Mouse (Mus musculus) forebrain, embryonic 14.5 days (tissue): Measurements from ENCODE around the gene Alkbh5. TPM values are rescaled to one million over a fixed set of nuclear protein-coding genes. Genes with fewer than 3 reads are reported as not detected.
"Not testable (repeated sequence)": the region's sequence is repeated elsewhere in the genome, so short reads cannot be mapped to it uniquely, and the experiment has no call there.

ENCODE experiments used
- ATAC-seq: fragments of 200-750 bp; cut with Nextera tagmentation; 2 replicates; pipeline ENCODE4 v1.8.0; 2017; ENCODE audit warnings: mild to moderate bottlenecking, moderate library complexity
- DNase-seq: peaks from one replicate; pipeline ENCODE4 v3.0.0-alpha.2; 2015; ENCODE audit warnings: low spot score
- H3K27ac ChIP-seq: fragments of 300-500 bp; sonication (generic); 2 replicates; pipeline ENCODE4 v1.5.1; 2014; ENCODE audit warnings: low read depth, mild to moderate bottlenecking, control low read depth, low read length, moderate library complexity
- H3K27me3 ChIP-seq: fragments of 300-500 bp; sonication (generic); replicated peaks from 2 replicates; pipeline ENCODE4 v1.6.1; 2014; ENCODE audit warnings: low read length, control low read depth, mixed read lengths; ENCODE audit not compliant: control insufficient read depth, insufficient read depth
- H3K36me3 ChIP-seq: fragments of 300-500 bp; sonication (generic); 2 replicates; pipeline ENCODE4 v1.6.1; 2014; ENCODE audit warnings: low read length, control low read depth; ENCODE audit not compliant: control insufficient read depth, insufficient read depth
- H3K4me1 ChIP-seq: fragments of 300-500 bp; sonication (generic); 2 replicates; pipeline ENCODE4 v1.6.1; 2014; ENCODE audit warnings: antibody characterized with exemption, low read length, control low read depth; ENCODE audit not compliant: control insufficient read depth, insufficient read depth
- H3K4me2 ChIP-seq: fragments of 300-500 bp; sonication (generic); 2 replicates; pipeline ENCODE4 v1.6.1; 2014; ENCODE audit warnings: mild to moderate bottlenecking, control low read depth, low read length
- H3K4me3 ChIP-seq: fragments of 300-500 bp; sonication (generic); 2 replicates; pipeline ENCODE4 v1.5.1; 2014; ENCODE audit warnings: low read depth, low read length, control low read depth
- H3K9ac ChIP-seq: fragments of 300-500 bp; sonication (generic); 2 replicates; pipeline ENCODE4 v1.6.1; 2014; ENCODE audit warnings: mild to moderate bottlenecking, low read length, control low read depth, moderate library complexity
- H3K9me3 ChIP-seq: fragments of 300-500 bp; sonication (generic); replicated peaks from 2 replicates; pipeline ENCODE4 v1.6.1; 2016; ENCODE audit warnings: low read length, control low read depth, mixed read lengths; ENCODE audit not compliant: control insufficient read depth
- WGBS: fragments of 180-500 bp; shearing (Covaris S2); extraction: QIAGEN DNeasy Blood & Tissue Kit; methylation state at CpG from one replicate; pipeline ENCODE4 v1.1.7; 2014; 5-methylcytosine and 5-hydroxymethylcytosine counted together
- polyA plus RNA-seq: library from polyadenylated mRNA; unstranded; fragments of >200 nt; fragmentation: Nextera tagmentation; extraction: Ambion mirVana; gene quantifications from 2 replicates; pipeline ENCODE4 v1.2.1, GENCODE M21; 2014

Gene Alkbh5
- polyA plus RNA-seq, 1 experiment from 2014 or later = 17.8 TPM

GRCm38 (mm10) chr11:60559342-60559741 is 23.2 kb downstream of the Alkbh5 start:
- Histone ChIP-seq H3K27ac (no peak overlapping the region), H3K9ac (no peak overlapping the region), H3K9me3 (no peaks in the 10 kb centered on the region), H3K36me3 (peaks cover 40% of the 10 kb centered on the region), H3K4me2 (no peak overlapping the region), H3K4me1 (no peaks in the 10 kb centered on the region), H3K27me3 (no peaks in the 10 kb centered on the region), H3K4me3 (no peak overlapping the region)
- WGBS = 5% methylated on average over 3 of the region's 3 CpGs
- ATAC-seq (peak; percentile 60), DNase-seq (peak; percentile 72)

- not testable (repeated sequence) for H3K27ac ChIP-seq, DNase-seq, H3K36me3 ChIP-seq, H3K4me3 ChIP-seq, H3K27me3 ChIP-seq, H3K9ac ChIP-seq, H3K4me1 ChIP-seq, ATAC-seq, H3K4me2 ChIP-seq, H3K9me3 ChIP-seq
- WGBS = 76% methylated on average over 9 of the region's 12 CpGs
Observed at GRCm38 (mm10) chr11:60574006-60574405, 37.8 kb downstream of the Alkbh5 start.

Other genes starting within 250 kb of the Alkbh5 start
- gene Tom1l2, start 183.5 kb upstream of the Alkbh5 start, polyA plus RNA-seq = 23.0 and 31.6 TPM in 2 replicates
- gene Drc3, start 183.1 kb upstream of the Alkbh5 start, polyA plus RNA-seq = 5.9 and 7.0 TPM in 2 replicates
- 16.5 and 23.1 TPM in 2 replicates for gene Gid4, start 119.2 kb upstream of the Alkbh5 start, polyA plus RNA-seq
- gene Atpaf2, start 117.9 kb upstream of the Alkbh5 start, polyA plus RNA-seq = 37.4 and 40.3 TPM in 2 replicates
- gene Drg2, start 81.8 kb upstream of the Alkbh5 start, polyA plus RNA-seq = 111 and 115 TPM in 2 replicates
- 0.08 and 0.09 TPM in 2 replicates for gene Myo15, start 67.0 kb upstream of the Alkbh5 start, polyA plus RNA-seq
- gene Llgl1, start 163.3 kb downstream of the Alkbh5 start, polyA plus RNA-seq = 66.9 and 74.6 TPM in 2 replicates
- 53.0 and 59.3 TPM in 2 replicates for gene Flii, start 190.9 kb downstream of the Alkbh5 start, polyA plus RNA-seq
- 20.5 and 20.7 TPM in 2 replicates for gene Mief2, start 192.0 kb downstream of the Alkbh5 start, polyA plus RNA-seq
- gene Top3a, start 241.0 kb downstream of the Alkbh5 start, polyA plus RNA-seq = 7.3 and 9.5 TPM in 2 replicates
- gene Smcr8, start 241.1 kb downstream of the Alkbh5 start, polyA plus RNA-seq = 7.9 and 8.5 TPM in 2 replicates